Mouse (Mus musculus) hindbrain, embryonic 15.5 days (tissue): ENCODE data around the gene Tbl2. TPM values are rescaled to one million over a fixed set of nuclear protein-coding genes. Genes with fewer than 3 reads are reported as not detected.

ENCODE experiments used
- ATAC-seq: fragments of 200-750 bp; cut with Nextera tagmentation; 2 replicates; pipeline ENCODE4 v1.8.0; 2017; ENCODE audit warnings: low read depth, moderate number of reproducible peaks, moderate TSS enrichment; ENCODE audit not compliant: low FRiP score
- H3K27ac ChIP-seq: fragments of 300-500 bp; sonication (generic); replicated peaks from 2 replicates; pipeline ENCODE4 v1.5.1; 2015; ENCODE audit warnings: mild to moderate bottlenecking, inconsistent platforms
- H3K27me3 ChIP-seq: fragments of 300-500 bp; sonication (generic); 2 replicates; pipeline ENCODE4 v1.6.1; 2015; ENCODE audit warnings: control low read depth, inconsistent platforms
- H3K36me3 ChIP-seq: fragments of 300-500 bp; sonication (generic); 2 replicates; pipeline ENCODE4 v1.6.1; 2015; ENCODE audit warnings: control low read depth, inconsistent platforms
- H3K4me1 ChIP-seq: fragments of 300-500 bp; sonication (generic); replicated peaks from 2 replicates; pipeline ENCODE4 v1.6.1; 2015; ENCODE audit warnings: control low read depth, inconsistent platforms
- H3K4me2 ChIP-seq: fragments of 300-500 bp; sonication (generic); 2 replicates; pipeline ENCODE4 v1.6.1; 2015; ENCODE audit warnings: moderate library complexity, mild to moderate bottlenecking, inconsistent platforms
- H3K4me3 ChIP-seq: fragments of 300-500 bp; sonication (generic); 2 replicates; pipeline ENCODE4 v1.5.1; 2015; ENCODE audit warnings: mild to moderate bottlenecking, inconsistent platforms
- H3K9ac ChIP-seq: fragments of 300-500 bp; sonication (generic); 2 replicates; pipeline ENCODE4 v1.6.1; 2015; ENCODE audit warnings: inconsistent platforms
- H3K9me3 ChIP-seq: fragments of 300-500 bp; sonication (generic); 2 replicates; pipeline ENCODE4 v1.6.1; 2016; ENCODE audit warnings: control low read depth, inconsistent platforms
- WGBS: fragments of 180-500 bp; shearing (Covaris S2); methylation state at CpG from one replicate; pipeline ENCODE4 v1.1.7; 2015; 5-methylcytosine and 5-hydroxymethylcytosine counted together
- polyA plus RNA-seq: library from polyadenylated mRNA; unstranded; fragments of >200 nt; fragmentation: Nextera tagmentation; extraction: Ambion mirVana; gene quantifications from 2 replicates; pipeline ENCODE4 v1.2.1, GENCODE M21; 2015

Gene Tbl2
- polyA plus RNA-seq, 1 experiment from 2014 or later = 13.9 TPM

DNA sequence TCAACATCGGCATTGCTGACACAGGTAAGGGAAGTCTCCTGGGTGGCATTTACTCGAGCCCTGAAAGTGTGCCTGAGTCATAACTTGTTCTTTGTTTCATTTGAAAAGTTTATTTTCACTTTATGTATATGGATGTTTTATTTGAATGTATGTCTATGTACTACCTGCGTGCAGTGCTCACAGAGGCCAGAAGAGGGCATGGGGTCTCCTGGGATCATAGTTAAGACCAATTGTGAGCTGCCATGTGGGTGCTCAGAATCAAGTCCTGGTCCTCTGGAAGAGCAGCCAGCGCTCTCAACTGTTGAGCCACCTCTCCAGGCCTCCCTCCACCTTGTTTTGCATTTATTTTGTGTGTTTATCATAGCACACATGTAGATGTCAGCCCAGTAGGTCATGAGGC is 7.0 kb downstream of the Tbl2 start:
- H3K9me3 ChIP-seq = no peaks in the 10 kb centered on the region
- H3K4me2 ChIP-seq = no peak overlapping the region
- H3K27me3 ChIP-seq = no peaks in the 10 kb centered on the region
- WGBS = over 99% methylated on average over 4 of the region's 4 CpGs
- H3K4me1 ChIP-seq = no peaks in the 10 kb centered on the region
- H3K4me3 ChIP-seq = no peak overlapping the region
- peaks cover 54% of the 10 kb centered on the region for H3K36me3 ChIP-seq
- no peak overlapping the region for H3K9ac ChIP-seq
- no peak overlapping the region for H3K27ac ChIP-seq
- ATAC-seq = no peak

DNA sequence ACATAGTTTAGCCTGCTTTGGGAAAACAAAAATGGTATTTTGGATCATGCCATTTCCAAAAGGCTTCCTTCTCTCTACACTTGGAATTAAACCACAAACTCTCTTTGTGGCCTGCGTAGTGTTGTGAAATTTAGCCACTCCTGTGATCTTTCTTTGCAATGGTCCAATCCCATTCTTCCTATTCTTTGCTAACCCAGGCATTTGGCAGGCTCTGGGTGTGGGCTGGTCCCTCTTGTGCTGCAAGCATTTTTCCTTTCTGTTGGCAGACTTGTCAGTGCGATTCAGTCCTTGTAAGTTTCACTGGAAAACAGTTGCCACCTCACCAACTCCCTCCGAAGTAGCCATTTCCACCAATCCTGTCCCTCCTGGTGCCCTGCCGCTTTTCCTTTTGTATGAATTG is 11.8 kb downstream of the Tbl2 start:
- Histone ChIP-seq H3K27me3 (no peaks in the 10 kb centered on the region), H3K36me3 (peaks cover 47% of the 10 kb centered on the region), H3K4me1 (no peaks in the 10 kb centered on the region), H3K9ac (no peak overlapping the region), H3K9me3 (no peaks in the 10 kb centered on the region), H3K27ac (no peak overlapping the region), H3K4me2 (no peak overlapping the region), H3K4me3 (no peak overlapping the region)
- ATAC-seq = no peak
- 84% methylated on average over 4 of the region's 4 CpGs for WGBS

DNA sequence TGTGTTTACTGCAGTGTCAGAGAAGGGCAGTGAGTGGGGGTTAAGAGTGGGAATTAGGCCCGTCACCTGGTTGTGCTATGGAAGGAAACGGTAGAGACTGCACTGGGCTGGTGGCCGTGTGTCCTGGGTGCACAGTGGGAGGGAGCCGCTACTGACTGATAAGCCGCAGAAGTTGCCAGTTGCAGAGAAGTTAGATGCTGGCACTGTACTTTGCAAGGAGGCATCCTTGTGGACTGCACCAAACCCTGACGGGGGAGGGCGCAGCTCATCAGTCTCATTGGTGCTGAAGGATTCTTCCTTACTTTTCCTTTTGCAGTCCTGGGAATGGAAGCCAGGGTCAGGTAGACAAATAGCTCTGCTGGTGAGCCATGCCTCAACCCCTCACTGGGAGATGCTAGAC is 12.2 kb downstream of the Tbl2 start:
- H3K4me3 ChIP-seq = no peak overlapping the region
- no peaks in the 10 kb centered on the region for H3K9me3 ChIP-seq
- WGBS = 76% methylated on average over 7 of the region's 7 CpGs
- no peak for ATAC-seq
- H3K4me2 ChIP-seq = no peak overlapping the region
- no peak overlapping the region for H3K27ac ChIP-seq
- H3K9ac ChIP-seq = no peak overlapping the region
- peaks cover 42% of the 10 kb centered on the region for H3K36me3 ChIP-seq
- H3K27me3 ChIP-seq = no peaks in the 10 kb centered on the region
- no peaks in the 10 kb centered on the region for H3K4me1 ChIP-seq

DNA sequence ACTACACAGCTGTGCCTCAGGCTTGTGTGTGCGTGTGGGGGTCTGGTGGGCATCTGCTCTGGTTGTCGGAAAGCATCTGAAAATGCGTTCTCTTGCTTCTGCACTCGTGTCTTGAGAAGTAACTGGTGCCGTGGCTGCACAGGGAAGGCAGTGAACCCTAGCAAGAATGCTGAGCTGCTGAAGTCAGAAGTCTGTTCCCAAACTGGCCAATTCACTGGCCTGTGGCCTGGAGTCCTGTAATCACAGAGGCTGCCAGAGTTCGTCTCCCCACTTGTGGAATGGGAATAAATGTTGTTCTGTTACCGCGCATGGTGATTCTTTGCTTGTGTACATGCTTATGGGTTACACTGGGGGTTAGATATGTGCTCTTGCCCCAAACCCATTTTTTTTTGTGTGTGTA is 12.9 kb downstream of the Tbl2 start:
- Histone ChIP-seq H3K4me1 (no peaks in the 10 kb centered on the region), H3K4me2 (no peak overlapping the region), H3K9ac (no peak overlapping the region), H3K4me3 (no peak overlapping the region), H3K9me3 (no peaks in the 10 kb centered on the region), H3K36me3 (peaks cover 36% of the 10 kb centered on the region), H3K27me3 (no peaks in the 10 kb centered on the region), H3K27ac (no peak overlapping the region)
- no peak for ATAC-seq
- 97% methylated on average over 8 of the region's 8 CpGs for WGBS

DNA sequence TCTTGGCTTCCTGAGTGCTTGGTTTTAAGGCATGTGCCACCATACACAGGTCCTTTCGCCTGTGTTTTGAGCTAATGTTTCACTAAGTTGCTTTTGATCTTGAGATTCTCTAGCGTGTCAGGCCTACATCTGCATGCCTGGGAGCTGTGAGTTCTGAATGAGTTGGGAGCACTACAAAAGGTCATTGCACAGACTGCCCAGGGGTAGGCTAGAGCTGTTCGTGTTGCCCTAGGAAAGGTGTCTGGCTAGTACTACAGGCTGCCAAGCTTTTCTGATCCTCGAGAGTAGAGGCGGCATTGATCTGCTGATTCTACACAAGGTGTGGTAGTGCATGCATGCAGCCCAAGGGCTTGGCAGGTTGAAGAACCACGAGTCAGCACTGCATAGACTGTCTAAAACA is 13.4 kb downstream of the Tbl2 start:
- Histone ChIP-seq H3K9me3 (no peaks in the 10 kb centered on the region), H3K36me3 (peaks cover 34% of the 10 kb centered on the region), H3K27me3 (no peaks in the 10 kb centered on the region), H3K4me3 (no peak overlapping the region), H3K9ac (no peak overlapping the region), H3K27ac (no peak overlapping the region), H3K4me2 (no peak overlapping the region), H3K4me1 (no peaks in the 10 kb centered on the region; the same call in 1 of the 2 replicates)
- 92% methylated on average over 6 of the region's 6 CpGs for WGBS
- ATAC-seq = no peak

DNA sequence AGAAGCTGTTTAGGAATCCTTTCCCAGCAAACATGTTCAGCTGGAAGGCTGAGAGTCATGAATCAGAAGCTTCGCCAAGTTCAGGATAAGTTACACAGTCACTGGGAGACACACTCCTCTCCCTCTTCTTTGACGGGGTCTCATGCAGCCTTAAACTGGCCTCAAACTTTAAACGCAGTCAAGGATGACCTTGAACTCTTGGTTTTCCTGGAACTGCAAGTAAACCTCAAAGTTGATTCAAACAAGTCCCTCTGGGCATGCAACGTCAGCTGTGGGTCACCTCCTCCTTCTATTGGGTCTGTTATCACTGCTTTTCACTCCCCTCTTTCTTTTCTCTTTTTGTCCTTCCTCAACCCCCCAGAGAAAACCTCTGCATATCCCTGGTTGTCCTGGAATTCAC is 17.5 kb downstream of the Tbl2 start:
- no peak overlapping the region for H3K4me3 ChIP-seq
- H3K27me3 ChIP-seq = no peaks in the 10 kb centered on the region
- H3K4me2 ChIP-seq = no peak overlapping the region
- H3K4me1 ChIP-seq = peaks cover 10% of the 10 kb centered on the region
- H3K36me3 ChIP-seq = peaks cover 9% of the 10 kb centered on the region
- H3K27ac ChIP-seq = no peak overlapping the region
- WGBS = 91% methylated on average over 4 of the region's 4 CpGs
- H3K9ac ChIP-seq = no peak overlapping the region
- ATAC-seq = no peak
- no peaks in the 10 kb centered on the region for H3K9me3 ChIP-seq

DNA sequence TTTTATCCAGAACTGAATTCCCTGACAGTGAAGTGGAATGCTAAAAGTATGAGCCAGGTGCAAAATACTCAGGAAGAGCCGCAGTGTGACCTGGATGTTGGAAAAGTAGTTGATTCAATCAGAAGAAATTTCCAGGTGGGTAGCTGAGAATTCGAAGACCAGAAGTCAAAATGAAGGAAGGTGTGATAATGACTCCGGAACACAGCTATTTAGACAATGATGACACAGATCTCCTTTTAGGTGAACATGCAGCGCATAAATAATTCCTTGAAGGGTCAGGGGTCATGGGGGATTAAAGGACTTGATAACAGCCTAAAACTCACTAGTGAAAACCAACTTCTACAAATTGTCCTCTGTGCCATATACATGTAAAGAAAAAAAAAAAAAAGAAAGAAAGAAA is 18.0 kb downstream of the Tbl2 start:
- Histone ChIP-seq H3K4me3 (peak overlapping the region; percentile 77; the same call in 1 of the 2 replicates), H3K4me2 (peak overlapping the region; percentile 90; the same call in 1 of the 2 replicates), H3K9me3 (no peaks in the 10 kb centered on the region), H3K27ac (peak overlapping the region; percentile 100), H3K27me3 (no peaks in the 10 kb centered on the region), H3K36me3 (peaks cover 11% of the 10 kb centered on the region), H3K4me1 (peaks cover 10% of the 10 kb centered on the region), H3K9ac (no peak overlapping the region)
- no peak for ATAC-seq
- WGBS = 94% methylated on average over 4 of the region's 4 CpGs

DNA sequence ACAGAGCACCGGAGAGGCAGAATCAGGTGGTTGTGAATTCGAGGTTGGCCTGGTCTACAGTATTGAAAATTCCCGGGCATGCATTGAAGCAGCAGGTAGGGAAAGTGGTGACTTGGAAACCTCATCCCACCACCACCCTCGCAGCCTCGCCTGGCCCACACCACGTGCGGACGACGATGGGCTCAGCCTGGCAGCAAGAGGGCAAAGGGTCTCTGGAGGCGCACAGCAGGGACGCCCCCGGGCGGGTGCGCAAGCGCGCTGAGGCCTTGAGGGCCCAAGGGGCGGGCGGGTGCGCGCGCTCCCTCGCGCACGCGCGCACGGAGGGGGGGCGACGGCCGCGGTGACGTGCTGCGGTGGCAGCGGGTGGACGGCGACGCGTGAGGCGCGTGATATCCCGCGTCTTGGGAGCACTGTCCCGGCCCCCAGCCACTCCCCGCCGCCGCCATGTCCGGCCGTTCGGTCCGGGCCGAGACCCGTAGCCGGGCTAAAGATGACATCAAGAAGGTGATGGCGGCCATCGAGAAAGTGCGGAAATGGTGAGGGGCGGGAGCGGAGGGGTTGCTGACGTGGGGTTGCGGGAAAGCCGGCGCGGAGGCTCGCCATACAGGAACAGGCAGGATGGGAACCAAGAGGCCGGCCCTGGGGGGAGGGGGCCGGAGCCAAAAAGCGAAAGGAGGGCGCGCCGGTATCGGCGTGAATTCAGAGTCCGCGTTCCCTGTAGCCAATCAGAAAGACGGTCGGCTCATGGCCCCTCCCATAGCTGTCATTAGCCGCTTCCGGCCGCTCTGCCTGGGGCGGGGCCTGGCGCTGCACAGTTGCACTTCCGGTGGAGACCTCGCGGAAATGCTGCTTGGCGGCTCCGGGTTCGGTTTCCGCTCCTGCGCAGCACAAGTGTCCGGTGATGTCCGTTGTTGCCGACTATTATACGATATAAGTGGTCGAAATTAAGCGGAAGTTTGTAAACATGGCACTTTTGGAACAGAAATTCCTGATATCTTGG is 18.9 kb downstream of the Tbl2 start, which contains the start of gene Bcl7b:
Gene Bcl7b (plus strand): TSS at position 221 of the 1,000 bp plus-strand sequence.
- peaks cover 16% of the 10 kb centered on the region for H3K36me3 ChIP-seq
- H3K27ac ChIP-seq = peak within 1 kb of the TSS; percentile 100
- no peaks in the 10 kb centered on the region for H3K27me3 ChIP-seq
- H3K4me3 ChIP-seq = peak within 1 kb of the TSS; percentile 77
- peak; percentile 98 for ATAC-seq
- no peaks in the 10 kb centered on the region for H3K9me3 ChIP-seq
- peak within 1 kb of the TSS; percentile 92 for H3K9ac ChIP-seq
- H3K4me2 ChIP-seq = peak within 1 kb of the TSS; percentile 90
- 2% methylated on average over 66 of the region's 95 CpGs for WGBS
- H3K4me1 ChIP-seq = peaks cover 10% of the 10 kb centered on the region

DNA sequence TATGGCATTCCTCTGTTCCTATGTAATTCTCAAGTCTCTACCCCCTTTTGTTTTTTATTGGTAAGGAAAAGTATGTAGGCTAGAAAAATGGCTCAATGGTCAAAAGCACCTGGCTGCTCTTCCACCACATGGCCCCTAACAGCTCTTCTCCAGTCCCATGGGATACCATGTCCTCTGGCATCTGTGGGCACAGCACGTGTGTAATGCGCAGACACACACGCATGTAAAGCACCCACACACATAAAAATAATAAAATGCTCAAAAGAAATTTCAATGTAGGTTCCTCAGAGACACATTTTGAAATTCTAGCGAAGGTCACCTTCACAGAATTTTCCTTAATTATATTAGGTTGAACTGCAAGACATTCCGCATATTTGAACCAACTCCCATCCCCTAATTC is 20.0 kb downstream of the Tbl2 start:
- no peak for ATAC-seq
- Histone ChIP-seq H3K9me3 (no peaks in the 10 kb centered on the region), H3K27me3 (no peaks in the 10 kb centered on the region), H3K4me2 (peak overlapping the region; percentile 90), H3K4me1 (peaks cover 10% of the 10 kb centered on the region), H3K36me3 (peaks cover 21% of the 10 kb centered on the region), H3K9ac (peak overlapping the region; percentile 92), H3K4me3 (peak overlapping the region; percentile 77), H3K27ac (peak overlapping the region; percentile 100; the same call in 1 of the 2 replicates)
- 92% methylated on average over 5 of the region's 5 CpGs for WGBS

DNA sequence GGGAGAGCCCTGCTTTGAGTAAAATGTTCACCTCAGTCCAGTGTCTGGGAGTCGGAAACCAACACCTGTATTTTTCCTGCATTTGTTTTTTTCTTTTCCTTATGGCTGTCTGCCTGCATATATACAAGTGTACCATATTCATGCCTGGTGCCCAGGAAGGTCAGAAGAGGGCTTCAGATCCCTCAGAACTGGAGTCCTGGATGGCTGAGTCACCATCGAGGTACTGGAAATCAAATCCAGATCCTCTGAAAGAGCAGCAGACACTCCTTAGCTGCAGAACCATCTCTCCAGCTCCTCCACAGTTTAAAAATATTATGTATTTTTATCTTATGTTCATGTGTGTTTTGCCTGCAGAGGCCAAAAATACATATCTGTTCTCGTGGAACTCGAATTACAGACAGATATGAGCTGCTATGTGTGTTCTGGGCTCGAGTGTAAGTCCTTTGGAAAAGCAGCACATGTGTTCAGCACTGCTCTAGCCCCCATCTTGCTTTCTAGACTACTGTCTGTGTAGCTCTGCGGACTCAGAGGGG is 22.3 kb downstream of the Tbl2 start:
- no peak overlapping the region for H3K27ac ChIP-seq
- H3K4me3 ChIP-seq = no peak overlapping the region
- H3K4me2 ChIP-seq = no peak overlapping the region
- no peaks in the 10 kb centered on the region for H3K27me3 ChIP-seq
- H3K9me3 ChIP-seq = no peaks in the 10 kb centered on the region
- H3K9ac ChIP-seq = no peak overlapping the region
- peaks cover 30% of the 10 kb centered on the region for H3K36me3 ChIP-seq
- H3K4me1 ChIP-seq = peaks cover 10% of the 10 kb centered on the region
- WGBS = 95% methylated on average over 6 of the region's 6 CpGs
- ATAC-seq = no peak

DNA sequence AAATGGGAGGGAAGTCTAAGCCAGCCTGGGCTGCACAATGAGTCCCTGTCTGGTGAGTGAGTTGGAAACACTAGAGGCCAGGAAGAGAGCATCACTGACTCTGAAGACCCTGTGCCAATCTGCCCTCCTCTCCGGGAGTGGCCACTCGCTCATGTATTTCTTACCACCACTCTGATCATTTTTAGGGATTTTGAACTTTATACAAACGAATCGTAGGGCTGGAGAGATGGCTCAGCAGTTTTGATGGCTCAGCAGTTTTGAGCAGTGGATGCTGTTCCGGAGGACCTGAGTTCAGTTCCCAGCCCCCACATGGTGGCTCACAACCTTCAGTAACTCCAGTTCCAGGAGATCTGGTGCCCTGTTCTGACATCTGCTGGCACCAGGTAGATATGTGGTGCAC is 23.5 kb downstream of the Tbl2 start:
- H3K4me1 ChIP-seq = peaks cover 10% of the 10 kb centered on the region
- H3K36me3 ChIP-seq = peaks cover 41% of the 10 kb centered on the region
- H3K27me3 ChIP-seq = no peaks in the 10 kb centered on the region
- no peak overlapping the region for H3K4me3 ChIP-seq
- no peak overlapping the region for H3K27ac ChIP-seq
- ATAC-seq = no peak
- 94% methylated on average over 5 of the region's 5 CpGs for WGBS
- H3K9me3 ChIP-seq = no peaks in the 10 kb centered on the region
- no peak overlapping the region for H3K9ac ChIP-seq
- no peak overlapping the region for H3K4me2 ChIP-seq

DNA sequence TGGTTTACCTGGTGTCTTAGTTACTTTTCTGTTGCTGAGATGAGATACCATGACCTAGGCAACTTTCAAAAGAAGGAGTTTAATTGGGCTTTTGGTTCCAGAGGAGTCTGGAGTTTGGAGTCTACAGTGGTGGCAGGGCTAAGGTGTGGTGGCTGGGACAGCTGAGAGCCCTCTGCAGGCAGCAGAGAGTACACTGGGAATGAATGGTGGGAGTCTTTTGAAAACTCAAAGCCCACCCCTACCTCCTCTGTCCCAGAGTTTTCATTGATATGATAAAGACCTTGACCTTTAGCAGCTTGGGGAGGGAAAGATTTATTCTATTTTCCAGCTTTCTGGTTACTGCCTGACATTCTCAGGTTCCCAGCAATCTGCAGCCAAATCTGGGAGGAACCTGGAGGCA is 25.6 kb downstream of the Tbl2 start:
- no peaks in the 10 kb centered on the region; the same call in 1 of the 2 replicates for H3K4me1 ChIP-seq
- no peak overlapping the region for H3K4me3 ChIP-seq
- H3K4me2 ChIP-seq = no peak overlapping the region
- no peak overlapping the region for H3K9ac ChIP-seq
- no peak for ATAC-seq
- no peak overlapping the region for H3K27ac ChIP-seq
- H3K27me3 ChIP-seq = no peaks in the 10 kb centered on the region
- peaks cover 59% of the 10 kb centered on the region for H3K36me3 ChIP-seq
- no peaks in the 10 kb centered on the region for H3K9me3 ChIP-seq
